In genomic region chr6:53678307-53678706, GRCm38 (mm10) we compare ENCODE assay signal across 15 mouse cellular contexts.
"Had no signal": no experiment of that assay in that cellular context is flagged by ENCODE, and none has a peak within 500 bp of the region (broad histone marks: within the 10 kb centered on the region; RNA-seq: fewer than 3 reads in every experiment).

No protein-coding gene starts in this region.

- ATAC-seq: midbrain, embryonic 13.5 days; midbrain, embryonic 15.5 days had no signal

- H3K9me3 ChIP-seq: megakaryocyte, embryonic 14.5 days; midbrain, embryonic 13.5 days; midbrain, embryonic 15.5 days; neural tube, embryonic 12.5 days; stomach, embryonic 15.5 days had no signal

- H3K4me1 ChIP-seq: megakaryocyte, embryonic 14.5 days; midbrain, embryonic 15.5 days; neural tube, embryonic 12.5 days had no signal

- H3K36me3 ChIP-seq: midbrain, embryonic 13.5 days; midbrain, embryonic 15.5 days; neural tube, embryonic 12.5 days; stomach, embryonic 15.5 days had no signal

- H3K27me3 ChIP-seq: midbrain, embryonic 13.5 days; midbrain, embryonic 15.5 days; stomach, embryonic 15.5 days had no signal

- H3K4me3 ChIP-seq: megakaryocyte, embryonic 14.5 days; midbrain, embryonic 13.5 days; midbrain, embryonic 15.5 days; neural tube, embryonic 12.5 days; stomach, embryonic 15.5 days had no signal

- H3K9ac ChIP-seq: lung, embryonic 14.5 days; midbrain, embryonic 13.5 days; midbrain, embryonic 15.5 days; neural tube, embryonic 12.5 days; stomach, embryonic 15.5 days had no signal

- H3K27ac ChIP-seq: macrophage; midbrain, embryonic 13.5 days; midbrain, embryonic 15.5 days; neural tube, embryonic 12.5 days; stomach, embryonic 15.5 days; stomach, postnatal 0 days had no signal

- H3K4me2 ChIP-seq: lung, embryonic 14.5 days; midbrain, embryonic 11.5 days; midbrain, embryonic 13.5 days; midbrain, embryonic 15.5 days; neural tube, embryonic 12.5 days; stomach, embryonic 15.5 days had no signal

- DNase-seq: lung, embryonic 14.5 days; lung, postnatal 14 days; lung, postnatal 36 days; right cerebral cortex, postnatal 14 days; thymus, adult 2 months; thymus, postnatal 25 days; thymus, postnatal 4 days had no signal
